Mouse (Mus musculus): ENCODE results near the gene Unc45a. TPM values are rescaled to one million over a fixed set of nuclear protein-coding genes. Genes with fewer than 3 reads are reported as not detected.

The Unc45a gene
- total and polyA plus RNA-seq, 2 experiments from 2014 or later, result 47.8 to 57.8 TPM

DNA sequence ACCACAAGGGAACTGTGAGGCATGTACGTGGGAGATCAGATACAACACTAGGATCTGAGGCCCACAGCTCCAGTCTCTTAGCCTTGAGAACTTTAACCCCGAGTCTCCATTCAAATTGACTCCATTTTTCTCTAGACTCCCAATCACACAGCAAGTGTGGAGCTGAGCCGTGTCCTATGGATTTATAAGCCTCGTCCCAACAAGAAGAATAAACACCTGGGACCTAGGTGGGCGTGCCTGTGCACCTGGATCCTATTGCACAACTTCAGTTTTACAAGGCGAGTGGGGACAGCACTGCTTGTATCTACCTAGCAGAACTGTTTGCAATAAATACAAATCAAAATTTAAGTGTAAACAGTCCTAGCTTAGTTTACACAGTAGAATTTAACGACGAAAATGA lies 17.5 kb downstream of the Unc45a start:
- Histone ChIP-seq H3K27me3 (ENCODE audit: insufficient read depth, low read length) (no peaks in the 10 kb centered on the region), H3K4me2 (ENCODE audit: low read depth, low read length) (peak overlapping the region; percentile 83), H3K27ac (peak overlapping the region; percentile 92), H3K9me3 (ENCODE audit: low read length) (no peaks in the 10 kb centered on the region), H3K4me3 (ENCODE audit: low read length) (peak overlapping the region; percentile 56), H3K36me3 (ENCODE audit: insufficient read depth, low read length) (peaks cover 32% of the 10 kb centered on the region), H3K4me1 (ENCODE audit: insufficient read depth, low read length) (peaks cover 7% of the 10 kb centered on the region; the same call in 1 of the 2 replicates), H3K9ac (replicated peaks; ENCODE audit: low read length) (peak overlapping the region; percentile 56)
- DNase-seq (ENCODE audit: low spot score) (no peak), ATAC-seq (no peak)
- 23% methylated on average over 8 of the region's 8 CpGs for WGBS
- TF ChIP-seq CTCF (IDR thresholded peaks at IDR 0.05; ENCODE audit: low read depth), result no peak

DNA sequence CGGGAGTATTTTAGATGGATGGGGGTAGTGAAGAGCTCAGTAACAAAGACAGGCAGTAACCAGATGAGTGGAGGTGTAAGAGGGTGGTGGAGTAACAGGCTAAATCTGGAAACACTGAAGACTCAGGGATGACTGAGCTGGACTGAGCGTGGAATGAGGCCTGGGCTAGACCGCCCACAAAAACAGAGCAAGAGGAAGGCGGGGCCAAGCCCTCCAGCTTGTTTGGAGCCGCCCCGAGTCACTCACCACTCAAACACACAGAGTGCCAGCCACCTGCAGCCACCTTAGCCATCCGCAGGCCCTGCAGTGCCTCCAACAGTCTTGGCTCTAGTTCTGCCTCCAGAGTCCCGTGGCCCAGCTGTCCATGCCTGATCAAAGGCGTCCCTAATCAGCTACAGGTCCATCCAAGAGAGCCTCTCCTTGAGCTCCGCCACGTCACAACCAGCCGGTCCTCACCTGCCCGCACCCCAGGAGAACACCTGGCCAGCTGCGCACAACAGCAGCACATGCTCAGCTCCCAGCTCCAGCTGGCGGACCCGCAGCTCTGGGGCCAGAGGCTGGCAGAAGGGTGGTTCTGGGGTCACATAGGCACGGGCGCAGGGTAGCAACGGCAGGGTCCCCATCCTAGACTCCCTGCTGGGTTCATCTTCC lies 20.8 kb downstream of the Unc45a start:
- H3K4me1 ChIP-seq (ENCODE audit: insufficient read depth, low read length), result peaks cover 7% of the 10 kb centered on the region; the same call in 1 of the 2 replicates
- no peak for TF ChIP-seq CTCF (IDR thresholded peaks at IDR 0.05; ENCODE audit: low read depth)
- WGBS, result 84% methylated on average over 19 of the region's 19 CpGs
- H3K4me2 ChIP-seq (ENCODE audit: low read depth, low read length), result no peak overlapping the region
- no peak for DNase-seq (ENCODE audit: low spot score)
- peaks cover 5% of the 10 kb centered on the region; the same call in 1 of the 2 replicates for H3K36me3 ChIP-seq (ENCODE audit: insufficient read depth, low read length)
- H3K27me3 ChIP-seq (ENCODE audit: insufficient read depth, low read length), result no peaks in the 10 kb centered on the region
- no peak overlapping the region for H3K4me3 ChIP-seq (ENCODE audit: low read length)
- no peak for ATAC-seq
- peak overlapping the region; percentile 17; the same call in 1 of the 2 replicates for H3K9ac ChIP-seq (replicated peaks; ENCODE audit: low read length)
- no peaks in the 10 kb centered on the region for H3K9me3 ChIP-seq (ENCODE audit: low read length)
- H3K27ac ChIP-seq, result no peak overlapping the region

DNA sequence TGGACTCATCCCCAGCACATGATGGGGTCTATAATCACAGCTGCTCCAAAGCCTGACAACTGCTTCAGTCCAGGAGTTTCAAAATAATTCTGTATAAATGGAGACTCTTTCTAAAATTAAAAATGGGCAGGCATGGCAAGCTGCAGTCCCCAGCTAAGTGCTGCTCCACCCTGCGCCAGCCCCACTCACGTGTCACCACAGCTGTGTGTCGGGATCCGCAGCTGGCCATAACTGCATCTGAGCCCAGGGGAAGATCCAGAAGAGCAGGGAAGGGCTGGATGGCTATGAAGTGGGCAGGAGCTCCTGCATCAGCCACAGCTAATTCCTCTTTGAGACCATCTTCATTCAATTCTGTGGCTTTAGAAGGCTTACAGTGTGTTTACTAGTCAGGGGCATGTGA lies 22.1 kb downstream of the Unc45a start:
- Histone ChIP-seq H3K9me3 (ENCODE audit: low read length) (no peaks in the 10 kb centered on the region), H3K36me3 (ENCODE audit: insufficient read depth, low read length) (peaks cover 17% of the 10 kb centered on the region), H3K27ac (no peak overlapping the region), H3K4me3 (ENCODE audit: low read length) (no peak overlapping the region), H3K9ac (replicated peaks; ENCODE audit: low read length) (no peak overlapping the region), H3K4me1 (ENCODE audit: insufficient read depth, low read length) (peaks cover 7% of the 10 kb centered on the region; the same call in 1 of the 2 replicates), H3K4me2 (ENCODE audit: low read depth, low read length) (no peak overlapping the region), H3K27me3 (ENCODE audit: insufficient read depth, low read length) (no peaks in the 10 kb centered on the region)
- no peak for TF ChIP-seq CTCF (IDR thresholded peaks at IDR 0.05; ENCODE audit: low read depth)
- 92% methylated on average over 4 of the region's 4 CpGs for WGBS
- no peak for ATAC-seq
- DNase-seq (ENCODE audit: low spot score), result no peak

DNA sequence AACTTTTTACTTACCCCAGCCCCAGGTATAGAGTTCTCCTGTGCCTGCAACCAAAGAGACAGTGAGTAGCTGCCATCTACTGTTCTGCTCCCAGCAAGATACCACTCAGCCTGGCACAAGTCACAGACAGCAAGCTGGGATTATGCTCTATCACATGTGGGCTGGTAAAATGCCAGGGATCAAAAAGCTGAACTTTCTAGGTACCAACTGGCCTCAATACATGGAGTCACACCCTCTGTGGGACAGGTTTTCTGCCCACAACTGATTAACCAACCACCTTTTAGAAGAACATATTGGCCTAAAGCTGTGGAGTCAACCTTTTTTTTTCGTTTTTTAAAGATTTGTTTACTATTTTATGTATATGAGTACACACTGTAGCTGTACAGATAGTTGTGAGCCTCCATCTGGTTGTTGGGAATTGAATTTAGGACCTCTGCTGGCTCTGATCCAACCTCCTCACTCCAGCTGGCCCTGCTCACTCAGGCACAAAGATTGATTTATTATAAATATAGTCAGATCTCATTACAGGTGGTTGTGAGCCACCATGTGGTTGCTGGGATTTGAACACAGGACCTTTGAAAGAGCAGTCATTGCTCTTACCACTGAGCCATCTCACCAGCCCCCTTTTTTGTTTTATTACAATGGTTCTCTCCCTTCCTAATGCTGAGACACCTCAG lies 23.2 kb downstream of the Unc45a start:
- no peak overlapping the region for H3K9ac ChIP-seq (replicated peaks; ENCODE audit: low read length)
- no peak overlapping the region for H3K4me3 ChIP-seq (ENCODE audit: low read length)
- ATAC-seq, result no peak
- no peaks in the 10 kb centered on the region for H3K9me3 ChIP-seq (ENCODE audit: low read length)
- no peak overlapping the region for H3K27ac ChIP-seq
- no peaks in the 10 kb centered on the region for H3K27me3 ChIP-seq (ENCODE audit: insufficient read depth, low read length)
- peaks cover 28% of the 10 kb centered on the region for H3K36me3 ChIP-seq (ENCODE audit: insufficient read depth, low read length)
- H3K4me2 ChIP-seq (ENCODE audit: low read depth, low read length), result no peak overlapping the region
- peak; percentile 20 for DNase-seq (ENCODE audit: low spot score)
- 70% methylated on average over 1 of the region's 1 CpGs for WGBS
- no peaks in the 10 kb centered on the region for H3K4me1 ChIP-seq (ENCODE audit: insufficient read depth, low read length)
- no peak for TF ChIP-seq CTCF (IDR thresholded peaks at IDR 0.05; ENCODE audit: low read depth)

DNA sequence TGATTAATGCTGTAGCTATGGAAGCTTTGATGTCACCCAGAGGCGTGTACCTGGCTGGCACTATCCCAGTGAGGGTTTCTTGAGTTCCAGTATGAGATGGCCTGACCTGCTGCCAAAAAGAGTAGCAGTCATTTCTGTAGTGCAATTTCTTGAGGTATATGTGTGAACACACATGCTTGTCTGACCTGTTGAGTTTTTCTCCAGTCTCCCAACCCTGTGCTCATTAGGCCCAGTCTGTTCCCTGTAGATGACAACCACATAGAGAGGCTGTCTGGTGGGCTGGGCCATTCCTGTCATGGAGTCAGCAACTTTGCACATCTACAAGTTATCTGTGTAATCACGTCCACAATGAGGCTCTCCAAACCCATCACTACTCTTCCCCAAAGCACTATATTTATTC lies 25.1 kb downstream of the Unc45a start:
- peaks cover 36% of the 10 kb centered on the region for H3K36me3 ChIP-seq (ENCODE audit: insufficient read depth, low read length)

DNA sequence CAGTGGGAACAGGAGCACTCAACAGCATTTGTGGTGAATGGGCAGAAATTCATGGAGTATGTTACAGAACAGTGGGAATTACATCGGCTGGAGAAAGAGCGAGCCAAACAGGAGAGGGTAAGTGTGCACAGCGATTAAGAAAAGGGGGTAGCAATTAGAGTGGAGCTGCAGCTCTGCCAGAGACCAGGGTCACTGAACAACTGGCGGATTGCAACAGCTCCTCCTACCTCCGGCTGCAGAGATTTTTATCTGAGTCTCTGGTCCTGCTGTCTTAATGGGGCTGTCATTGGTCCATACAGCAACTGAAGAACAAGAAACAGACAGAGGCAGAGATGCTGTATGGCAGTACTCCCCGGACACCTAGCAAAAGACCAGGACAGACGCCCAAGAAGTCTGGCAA lies 30.0 kb downstream of the Unc45a start:
- no peaks in the 10 kb centered on the region for H3K4me1 ChIP-seq (ENCODE audit: insufficient read depth, low read length)
- no peak overlapping the region for H3K4me2 ChIP-seq (ENCODE audit: low read depth, low read length)
- H3K9me3 ChIP-seq (ENCODE audit: low read length), result no peaks in the 10 kb centered on the region
- peaks cover 36% of the 10 kb centered on the region for H3K36me3 ChIP-seq (ENCODE audit: insufficient read depth, low read length)
- ATAC-seq (no peak), DNase-seq (ENCODE audit: low spot score) (no peak)
- TF ChIP-seq CTCF (IDR thresholded peaks at IDR 0.05; ENCODE audit: low read depth), result no peak
- 80% methylated on average over 7 of the region's 7 CpGs for WGBS
- no peak overlapping the region for H3K27ac ChIP-seq
- no peak overlapping the region for H3K9ac ChIP-seq (replicated peaks; ENCODE audit: low read length)
- H3K4me3 ChIP-seq (ENCODE audit: low read length), result no peak overlapping the region
- no peaks in the 10 kb centered on the region for H3K27me3 ChIP-seq (ENCODE audit: insufficient read depth, low read length)

More for the DNA sequence above, 25.1 kb downstream of the Unc45a start:
- DNase-seq (ENCODE audit: low spot score) (no peak), ATAC-seq (no peak)
- Histone ChIP-seq H3K27ac (no peak overlapping the region), H3K9me3 (ENCODE audit: low read length) (no peaks in the 10 kb centered on the region), H3K4me2 (ENCODE audit: low read depth, low read length) (no peak overlapping the region), H3K4me3 (ENCODE audit: low read length) (no peak overlapping the region), H3K27me3 (ENCODE audit: insufficient read depth, low read length) (no peaks in the 10 kb centered on the region), H3K4me1 (ENCODE audit: insufficient read depth, low read length) (no peaks in the 10 kb centered on the region), H3K9ac (replicated peaks; ENCODE audit: low read length) (no peak overlapping the region)
- TF ChIP-seq CTCF (IDR thresholded peaks at IDR 0.05; ENCODE audit: low read depth), result no peak
- 82% methylated on average over 2 of the region's 2 CpGs for WGBS

DNA sequence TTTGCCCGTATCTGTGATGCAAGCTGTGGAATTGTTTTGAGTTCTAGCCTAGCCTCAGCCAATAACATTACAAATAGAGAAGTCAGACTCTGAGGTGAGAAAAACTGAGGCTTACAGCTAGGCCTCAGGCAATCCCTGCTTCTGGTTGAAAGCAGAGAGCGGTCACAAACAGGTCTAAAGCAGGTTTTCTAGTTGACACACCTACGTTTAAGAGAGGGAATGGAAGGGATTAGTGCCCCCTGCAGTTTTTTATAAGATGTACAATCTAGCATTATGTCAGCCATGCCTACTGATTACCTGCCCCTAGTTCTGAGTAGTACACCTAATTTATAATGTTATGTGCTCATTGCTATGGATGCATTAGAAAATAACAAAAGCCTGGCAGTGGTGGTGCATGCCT lies 33.0 kb downstream of the Unc45a start:
- no peak for ATAC-seq

More for the DNA sequence above, 33.0 kb downstream of the Unc45a start:
- no peak for DNase-seq (ENCODE audit: low spot score)
- Histone ChIP-seq H3K27me3 (ENCODE audit: insufficient read depth, low read length) (no peaks in the 10 kb centered on the region), H3K4me3 (ENCODE audit: low read length) (no peak overlapping the region), H3K27ac (no peak overlapping the region), H3K9ac (replicated peaks; ENCODE audit: low read length) (no peak overlapping the region), H3K9me3 (ENCODE audit: low read length) (no peaks in the 10 kb centered on the region), H3K36me3 (ENCODE audit: insufficient read depth, low read length) (peaks cover 18% of the 10 kb centered on the region), H3K4me1 (ENCODE audit: insufficient read depth, low read length) (no peaks in the 10 kb centered on the region), H3K4me2 (ENCODE audit: low read depth, low read length) (no peak overlapping the region)
- TF ChIP-seq CTCF (IDR thresholded peaks at IDR 0.05; ENCODE audit: low read depth), result no peak
- 77% methylated on average over 3 of the region's 3 CpGs for WGBS

Measured in hindbrain, postnatal 0 days (tissue).